Mouse (Mus musculus) stomach, embryonic 16.5 days (tissue): ENCODE measurements around the gene Paqr8. TPM values are rescaled to one million over a fixed set of nuclear protein-coding genes. Genes with fewer than 3 reads are reported as not detected.
A peak's percentile ranks its signal among the peaks of the same experiment; 100 is the strongest.

Experiments used
- ATAC-seq: fragments of 200-750 bp; cut with Nextera tagmentation; 2 replicates; pipeline ENCODE4 v1.8.0; 2017; ENCODE audit warnings: moderate number of reproducible peaks, moderate TSS enrichment; ENCODE audit not compliant: insufficient read depth, low FRiP score
- H3K27ac ChIP-seq: fragments of 300-500 bp; sonication (generic); 2 replicates; pipeline ENCODE4 v1.5.1; 2014; ENCODE audit warnings: low read length
- H3K27me3 ChIP-seq: fragments of 300-500 bp; sonication (generic); 2 replicates; pipeline ENCODE4 v1.6.1; 2014; ENCODE audit warnings: low read length, control low read depth, mixed read lengths; ENCODE audit not compliant: control insufficient read depth, insufficient read depth
- H3K36me3 ChIP-seq: fragments of 300-500 bp; sonication (generic); 2 replicates; pipeline ENCODE4 v1.6.1; 2014; ENCODE audit warnings: low read length; ENCODE audit not compliant: control insufficient read depth, insufficient read depth
- H3K4me1 ChIP-seq: fragments of 300-500 bp; sonication (generic); 2 replicates; pipeline ENCODE4 v1.6.1; 2014; ENCODE audit warnings: low read length, control low read depth, mixed read lengths; ENCODE audit not compliant: control insufficient read depth, insufficient read depth
- H3K4me2 ChIP-seq: fragments of 300-500 bp; sonication (generic); 2 replicates; pipeline ENCODE4 v1.6.1; 2014; ENCODE audit warnings: low read depth, low read length, mixed read lengths
- H3K4me3 ChIP-seq: fragments of 300-500 bp; sonication (generic); replicated peaks from 2 replicates; pipeline ENCODE4 v1.5.1; 2014; ENCODE audit warnings: mild to moderate bottlenecking, low read length
- H3K9ac ChIP-seq: fragments of 300-500 bp; sonication (generic); 2 replicates; pipeline ENCODE4 v1.6.1; 2014; ENCODE audit warnings: low read length
- H3K9me3 ChIP-seq: fragments of 300-500 bp; sonication (generic); replicated peaks from 2 replicates; pipeline ENCODE4 v1.6.1; 2016; ENCODE audit warnings: low read length, control low read depth; ENCODE audit not compliant: control insufficient read depth
- WGBS: fragments of 180-500 bp; shearing (Covaris S2); extraction: QIAGEN DNeasy Blood & Tissue Kit; methylation state at CpG from one replicate; pipeline ENCODE4 v1.1.7; 2014; 5-methylcytosine and 5-hydroxymethylcytosine counted together
- polyA plus RNA-seq: library from polyadenylated mRNA; unstranded; fragments of >200 nt; fragmentation: Nextera tagmentation; extraction: Ambion mirVana; gene quantifications from 2 replicates; pipeline ENCODE4 v1.2.1, GENCODE M21; 2015

The Paqr8 gene
- polyA plus RNA-seq, 1 experiment from 2014 or later, result 14.6 TPM

- Histone ChIP-seq H3K27me3 (no peaks in the 10 kb centered on the region), H3K4me3 (no peak overlapping the region), H3K27ac (no peak overlapping the region), H3K9me3 (no peaks in the 10 kb centered on the region), H3K36me3 (peaks cover 4% of the 10 kb centered on the region), H3K4me1 (no peaks in the 10 kb centered on the region), H3K9ac (no peak overlapping the region), H3K4me2 (no peak overlapping the region)
- ATAC-seq, result peak; percentile 57; the same call in 1 of the 2 replicates
- 20% methylated on average over 3 of the region's 3 CpGs for WGBS
Observed at GRCm38 (mm10) chr1:20939046-20939445, 48.6 kb downstream of the Paqr8 start.

DNA sequence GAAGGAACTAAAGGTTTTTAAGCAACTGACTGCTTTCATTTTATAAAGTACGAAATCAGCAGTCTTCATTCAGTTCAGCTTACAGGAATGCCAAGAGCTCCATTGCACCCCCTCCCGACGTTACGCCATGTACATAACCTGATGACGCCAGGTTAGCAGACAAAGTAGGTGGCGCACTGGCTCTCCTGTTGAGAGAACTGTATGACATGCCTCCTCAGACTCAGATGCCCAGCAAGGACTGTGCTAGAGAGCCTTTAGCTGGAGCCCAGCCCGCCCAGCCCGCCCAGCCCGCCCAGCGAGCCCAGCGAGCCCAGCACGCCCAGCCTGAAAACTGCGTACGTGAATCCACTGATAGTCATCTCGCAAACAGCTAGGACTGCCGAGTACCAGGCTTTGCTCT lies 49.7 kb downstream of the Paqr8 start:
- 54% methylated on average over 16 of the region's 16 CpGs for WGBS
- Histone ChIP-seq H3K9ac (no peak overlapping the region), H3K4me3 (no peak overlapping the region), H3K4me2 (no peak overlapping the region), H3K4me1 (no peaks in the 10 kb centered on the region), H3K27ac (no peak overlapping the region), H3K27me3 (no peaks in the 10 kb centered on the region), H3K9me3 (no peaks in the 10 kb centered on the region), H3K36me3 (peaks cover 4% of the 10 kb centered on the region)
- peak; percentile 77; the same call in 1 of the 2 replicates for ATAC-seq

GRCm38 (mm10) chr1:20941322-20941721 lies 50.9 kb downstream of the Paqr8 start:
- WGBS, result 59% methylated on average over 2 of the region's 2 CpGs
- no peaks in the 10 kb centered on the region; the same call in 1 of the 2 replicates for H3K36me3 ChIP-seq
- no peaks in the 10 kb centered on the region for H3K9me3 ChIP-seq
- H3K4me1 ChIP-seq, result no peaks in the 10 kb centered on the region
- H3K9ac ChIP-seq, result no peak overlapping the region
- H3K27ac ChIP-seq, result no peak overlapping the region
- H3K4me2 ChIP-seq, result no peak overlapping the region
- no peak for ATAC-seq
- no peaks in the 10 kb centered on the region for H3K27me3 ChIP-seq
- H3K4me3 ChIP-seq, result no peak overlapping the region

DNA sequence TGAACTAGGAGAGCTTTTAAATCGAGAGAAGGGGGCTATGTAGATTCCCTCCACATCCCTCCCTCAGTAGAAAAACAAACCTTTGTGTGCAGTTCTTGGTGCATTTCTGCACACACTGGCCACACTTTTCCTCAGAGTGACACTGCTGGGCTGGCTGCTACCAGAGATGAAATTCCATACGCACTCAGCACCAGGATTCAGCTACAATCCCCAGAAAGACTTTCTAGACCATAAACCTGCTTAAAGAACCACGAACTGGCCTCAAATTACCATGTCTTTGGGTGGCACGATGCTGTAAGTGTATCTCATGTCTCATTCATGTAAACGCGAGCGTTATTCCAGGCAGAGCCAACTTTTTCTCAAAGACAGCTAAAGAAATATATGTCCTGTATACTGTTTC lies 51.5 kb downstream of the Paqr8 start:
- Histone ChIP-seq H3K4me3 (no peak overlapping the region), H3K27me3 (no peaks in the 10 kb centered on the region), H3K4me1 (no peaks in the 10 kb centered on the region), H3K36me3 (no peaks in the 10 kb centered on the region), H3K9me3 (no peaks in the 10 kb centered on the region), H3K9ac (no peak overlapping the region), H3K27ac (no peak overlapping the region), H3K4me2 (no peak overlapping the region)
- no peak for ATAC-seq
- 74% methylated on average over 7 of the region's 7 CpGs for WGBS

DNA sequence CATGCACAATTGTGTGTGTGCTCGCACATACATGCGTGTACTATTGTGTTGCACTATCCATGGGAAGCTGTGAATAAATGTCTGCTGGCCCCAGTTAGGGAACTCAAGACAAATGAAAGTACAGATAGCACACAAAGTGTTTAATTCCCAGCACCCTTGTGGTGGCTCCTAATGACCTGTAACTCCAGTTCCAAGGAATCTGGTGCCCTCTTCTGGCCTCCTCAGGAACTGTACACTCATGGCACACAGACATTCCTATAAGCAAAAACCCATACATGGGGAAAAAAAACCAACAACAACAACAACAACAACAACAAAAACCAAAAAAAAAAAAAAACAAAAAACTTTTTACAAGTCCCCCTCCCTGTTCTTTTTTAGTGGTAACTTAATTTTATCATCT lies 52.6 kb downstream of the Paqr8 start:
- Histone ChIP-seq H3K4me1 (no peaks in the 10 kb centered on the region), H3K36me3 (no peaks in the 10 kb centered on the region), H3K4me3 (no peak overlapping the region), H3K4me2 (no peak overlapping the region), H3K27ac (no peak overlapping the region), H3K27me3 (no peaks in the 10 kb centered on the region), H3K9me3 (no peaks in the 10 kb centered on the region), H3K9ac (no peak overlapping the region)
- WGBS, result 94% methylated on average over 2 of the region's 2 CpGs
- no peak for ATAC-seq

DNA sequence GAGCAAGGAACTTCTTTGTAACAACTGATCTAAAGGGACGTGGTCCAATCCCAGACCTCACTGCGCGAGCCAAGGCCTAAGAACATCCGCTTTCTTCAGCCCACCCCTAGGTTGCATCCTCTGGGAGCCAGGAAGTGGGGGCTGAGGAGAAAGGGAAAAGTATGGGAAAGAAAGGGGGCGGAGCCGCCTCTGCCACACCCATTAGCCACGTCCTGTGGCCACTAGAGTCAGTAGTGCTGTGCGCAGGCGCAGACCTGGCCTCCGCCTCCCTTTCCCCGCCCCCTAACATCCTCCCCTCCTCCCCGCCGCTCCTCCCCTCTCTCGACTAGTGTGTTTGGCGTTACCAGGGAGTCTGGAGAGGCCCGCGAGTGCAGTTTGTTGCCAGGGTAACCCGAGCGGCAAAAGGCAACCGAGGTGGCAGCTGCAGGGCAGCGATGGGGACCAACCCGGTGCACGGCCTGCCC lies 60.9 kb downstream of the Paqr8 start, which contains the start of gene Efhc1:
Gene Efhc1, plus strand, starts transcription at position 327 of the 464 bp plus-strand sequence.
- H3K36me3 ChIP-seq, result no peaks in the 10 kb centered on the region
- peak within 1 kb of the TSS; percentile 81 for H3K27ac ChIP-seq
- no peaks in the 10 kb centered on the region for H3K9me3 ChIP-seq
- WGBS, result under 1% methylated on average over 23 of the region's 23 CpGs
- peak within 1 kb of the TSS; percentile 65 for H3K9ac ChIP-seq
- no peaks in the 10 kb centered on the region for H3K27me3 ChIP-seq
- peak within 1 kb of the TSS; percentile 59 for H3K4me2 ChIP-seq
- H3K4me1 ChIP-seq, result peaks cover 10% of the 10 kb centered on the region; the same call in 1 of the 2 replicates
- ATAC-seq, result peak; percentile 98
- H3K4me3 ChIP-seq, result peak within 1 kb of the TSS; percentile 46

DNA sequence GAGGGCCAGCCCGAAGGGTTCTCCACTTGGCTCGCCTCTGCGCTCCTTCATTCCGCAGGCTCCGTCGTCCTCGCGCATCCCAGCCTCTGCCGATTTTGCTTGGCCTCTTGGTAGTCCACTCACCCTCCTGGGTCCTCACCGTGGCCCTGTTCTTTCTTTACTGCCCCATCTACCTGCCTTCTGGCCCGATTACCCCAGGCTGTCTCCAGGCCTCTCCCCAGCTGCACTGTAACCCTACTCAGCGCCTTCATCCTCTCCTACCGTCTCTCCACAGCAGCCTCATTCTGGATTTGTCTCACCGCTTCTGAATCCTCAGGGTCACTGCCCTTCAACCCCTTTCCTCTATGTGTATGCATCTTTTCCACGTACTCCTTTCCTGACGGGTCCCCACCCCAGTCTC lies 61.4 kb downstream of the Paqr8 start:
- H3K27ac ChIP-seq, result peak overlapping the region; percentile 22; the same call in 1 of the 2 replicates
- peak overlapping the region; percentile 59 for H3K4me2 ChIP-seq
- WGBS, result 5% methylated on average over 16 of the region's 16 CpGs
- no peaks in the 10 kb centered on the region for H3K27me3 ChIP-seq
- H3K36me3 ChIP-seq, result no peaks in the 10 kb centered on the region
- peaks cover 10% of the 10 kb centered on the region; the same call in 1 of the 2 replicates for H3K4me1 ChIP-seq
- no peaks in the 10 kb centered on the region for H3K9me3 ChIP-seq
- 0 out of 2 replicates have a peak, but pooled peaks have one; percentile 33 for ATAC-seq
- peak overlapping the region; percentile 65 for H3K9ac ChIP-seq
- H3K4me3 ChIP-seq, result peak overlapping the region; percentile 46

DNA sequence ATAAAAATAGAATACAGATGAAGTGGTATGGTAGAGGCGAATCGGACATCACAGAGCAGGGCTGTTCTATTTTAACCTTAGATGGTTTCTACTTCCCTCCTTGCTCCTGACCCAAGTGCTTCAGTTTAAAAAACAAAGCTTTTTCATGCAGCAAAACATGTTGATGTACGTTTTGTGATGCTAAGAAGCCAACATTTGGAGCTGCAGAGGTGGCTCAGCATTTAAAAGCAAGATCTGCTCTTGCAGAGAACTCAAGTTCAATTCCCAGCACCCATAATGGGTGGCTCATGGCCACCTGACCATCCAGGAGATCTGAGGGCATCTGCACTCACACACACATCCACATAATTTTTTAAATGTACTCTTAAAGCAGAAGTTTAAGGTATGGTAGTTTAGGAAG lies 64.5 kb downstream of the Paqr8 start:
- Histone ChIP-seq H3K4me2 (no peak overlapping the region), H3K36me3 (no peaks in the 10 kb centered on the region), H3K9me3 (no peaks in the 10 kb centered on the region), H3K27me3 (no peaks in the 10 kb centered on the region), H3K27ac (no peak overlapping the region), H3K9ac (no peak overlapping the region), H3K4me3 (no peak overlapping the region), H3K4me1 (peaks cover 10% of the 10 kb centered on the region; the same call in 1 of the 2 replicates)
- ATAC-seq, result no peak
- WGBS, result 79% methylated on average over 3 of the region's 3 CpGs

DNA sequence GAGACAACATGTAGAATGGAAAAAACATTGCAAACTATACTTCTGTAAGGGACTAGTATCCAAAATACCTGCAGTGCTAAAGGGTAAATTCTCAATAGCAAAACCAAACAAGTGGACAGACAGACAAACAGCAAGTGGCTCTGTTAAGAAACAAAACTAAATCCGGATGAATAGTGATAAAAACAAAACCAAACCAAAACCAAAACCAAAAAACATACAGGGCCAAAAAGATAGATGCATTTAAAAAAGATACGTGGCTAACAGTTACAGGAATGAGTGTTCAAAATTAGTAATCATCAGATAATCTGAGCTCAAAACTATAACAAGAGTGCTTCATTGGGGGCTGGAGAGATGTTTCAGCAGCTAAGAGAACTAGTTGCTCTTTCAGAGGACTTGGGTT lies 79.2 kb downstream of the Paqr8 start:
- 86% methylated on average over 2 of the region's 2 CpGs for WGBS
- no peaks in the 10 kb centered on the region for H3K4me1 ChIP-seq

More for the DNA sequence above, 79.2 kb downstream of the Paqr8 start:
- no peaks in the 10 kb centered on the region for H3K36me3 ChIP-seq
- no peaks in the 10 kb centered on the region for H3K9me3 ChIP-seq
- no peaks in the 10 kb centered on the region for H3K27me3 ChIP-seq
- ATAC-seq, result no peak
- H3K4me3 ChIP-seq, result no peak overlapping the region
- H3K9ac ChIP-seq, result no peak overlapping the region
- H3K27ac ChIP-seq, result no peak overlapping the region
- no peak overlapping the region for H3K4me2 ChIP-seq
